Mouse (Mus musculus) kidney, adult 9 months (tissue): ENCODE data around the gene Pofut1.

ENCODE experiments used
- DNase-seq: peaks from one replicate; pipeline ENCODE4 v3.0.0; 2022

Pofut1 gene

DNA sequence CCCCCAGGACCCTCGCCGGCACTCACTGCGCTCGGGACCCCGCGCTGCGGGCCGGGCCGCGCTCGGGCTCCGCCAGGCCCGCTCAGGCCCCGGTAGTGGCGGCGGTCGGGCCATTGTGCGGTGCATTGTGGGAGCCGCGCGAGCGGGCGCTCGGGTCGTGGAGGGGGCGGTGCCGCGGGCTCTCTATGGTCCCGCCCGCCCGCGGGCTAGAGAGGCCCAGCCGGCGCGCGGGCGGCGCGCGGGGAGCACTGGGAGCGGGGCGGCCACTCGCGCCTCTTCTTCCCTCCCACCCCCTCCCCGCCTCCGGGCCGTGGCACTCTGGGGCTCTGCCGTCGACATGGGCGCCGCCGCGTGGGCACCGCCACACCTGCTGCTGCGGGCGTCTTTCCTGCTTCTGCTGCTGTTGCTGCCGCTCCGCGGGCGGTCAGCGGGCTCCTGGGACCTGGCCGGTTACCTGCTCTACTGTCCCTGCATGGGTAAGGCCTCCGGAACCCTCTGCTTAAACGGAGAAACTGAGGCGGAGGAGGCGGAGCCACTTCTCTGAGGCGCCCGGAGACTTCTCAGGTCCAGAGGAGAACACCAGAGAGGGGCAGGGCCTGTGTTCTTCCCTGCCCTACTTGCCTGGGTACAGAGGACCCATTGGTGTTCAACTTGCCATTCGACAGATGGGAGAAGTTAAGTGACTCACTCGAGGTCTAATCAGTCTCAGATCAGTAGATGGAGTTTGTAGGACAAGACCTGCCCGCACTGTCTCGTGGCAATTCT, at the start of gene Pofut1, which contains the start of gene Plagl2:
TSS of gene Pofut1 (plus strand) at position 284 of the 765 bp plus-strand sequence.
TSS of gene Plagl2 (minus strand) at position 177 of the 765 bp plus-strand sequence.
- DNase-seq = peak; percentile 90

GRCm38 (mm10) chr2:153194255-153194654, 47.1 kb upstream of the Pofut1 start:
- DNase-seq = no peak

DNA sequence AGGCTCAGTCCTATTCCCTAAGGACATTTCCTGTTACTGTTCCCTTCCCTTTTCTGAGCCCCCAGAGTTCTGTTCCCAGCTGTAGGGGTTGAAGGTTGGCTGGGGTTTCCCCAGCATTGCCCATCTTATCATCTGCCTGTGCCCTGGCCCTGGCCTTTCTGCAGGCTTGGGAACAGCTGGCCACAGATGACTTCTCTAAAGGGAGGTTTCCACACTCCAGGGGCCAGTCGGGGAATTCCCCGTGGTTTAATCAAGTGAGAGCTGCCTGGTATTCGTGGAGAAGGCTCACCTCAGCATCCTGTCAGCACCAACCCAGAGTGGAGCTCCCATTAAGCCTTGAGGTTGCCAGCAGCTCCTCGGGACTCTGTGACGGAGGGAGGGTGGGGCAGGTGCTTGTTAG, 42.8 kb upstream of the Pofut1 start:
- DNase-seq = no peak

DNA sequence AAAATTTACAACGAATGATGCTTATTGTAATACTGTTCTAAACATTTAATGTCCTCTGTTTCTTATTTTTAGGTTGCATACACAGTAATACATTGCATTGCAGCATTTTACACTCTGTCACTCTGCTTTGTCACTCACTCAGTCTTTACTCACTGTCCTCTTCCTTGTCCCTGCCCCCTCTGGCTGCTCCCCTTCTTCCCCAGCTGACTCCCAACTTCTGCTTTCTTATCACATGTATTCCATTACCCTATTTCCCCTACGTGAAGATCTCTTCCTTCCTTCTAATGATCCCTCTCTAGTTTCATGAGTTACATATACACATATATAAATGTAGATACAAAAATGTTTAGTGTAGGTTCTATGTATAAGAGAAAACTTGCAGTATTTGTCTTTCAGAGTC, 42.2 kb upstream of the Pofut1 start:
- no peak for DNase-seq

DNA sequence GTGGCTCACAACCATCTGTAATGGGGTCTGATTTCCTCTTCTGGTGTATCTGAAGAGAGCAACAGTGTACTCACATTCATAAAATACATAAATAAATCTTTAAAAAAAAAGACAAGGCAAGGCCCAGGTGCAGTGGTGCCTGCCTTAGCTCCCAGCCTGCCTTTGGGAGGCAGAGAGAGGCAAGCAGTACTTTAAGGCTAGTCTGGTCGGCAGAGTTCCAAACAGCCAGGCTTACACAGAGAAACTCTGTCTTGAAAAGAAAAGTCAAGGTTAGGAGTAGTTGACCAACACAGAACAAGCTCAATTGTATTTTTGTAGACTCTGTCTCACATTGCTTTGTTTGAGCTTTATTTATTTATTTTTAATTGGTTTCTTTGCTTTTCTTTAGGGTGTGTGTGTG, 38.6 kb upstream of the Pofut1 start:
- DNase-seq = no peak

- no peak for DNase-seq
These were observed 33.2 kb upstream of the Pofut1 start for GRCm38 (mm10) chr2:153208149-153208548.

DNA sequence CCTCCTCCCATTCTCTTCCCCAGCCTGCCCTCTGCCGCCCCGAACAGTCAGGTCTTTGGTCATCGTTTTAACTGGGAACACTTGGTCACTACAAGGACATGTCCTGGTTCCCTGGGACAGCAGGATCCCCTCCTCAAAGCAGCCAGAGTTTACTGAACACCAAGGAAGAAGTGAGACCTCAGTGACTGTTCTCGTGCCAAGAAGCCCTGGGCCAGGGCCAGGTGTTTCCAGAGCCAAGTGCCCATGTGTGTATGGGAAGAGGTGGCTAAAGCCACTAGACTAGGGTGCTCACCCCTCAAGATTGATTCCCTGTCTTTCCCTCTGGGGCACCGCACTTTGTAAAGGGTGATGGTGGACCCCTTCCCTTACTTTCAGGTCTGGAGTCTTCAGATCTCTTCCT, 32.0 kb upstream of the Pofut1 start:
- no peak for DNase-seq

DNA sequence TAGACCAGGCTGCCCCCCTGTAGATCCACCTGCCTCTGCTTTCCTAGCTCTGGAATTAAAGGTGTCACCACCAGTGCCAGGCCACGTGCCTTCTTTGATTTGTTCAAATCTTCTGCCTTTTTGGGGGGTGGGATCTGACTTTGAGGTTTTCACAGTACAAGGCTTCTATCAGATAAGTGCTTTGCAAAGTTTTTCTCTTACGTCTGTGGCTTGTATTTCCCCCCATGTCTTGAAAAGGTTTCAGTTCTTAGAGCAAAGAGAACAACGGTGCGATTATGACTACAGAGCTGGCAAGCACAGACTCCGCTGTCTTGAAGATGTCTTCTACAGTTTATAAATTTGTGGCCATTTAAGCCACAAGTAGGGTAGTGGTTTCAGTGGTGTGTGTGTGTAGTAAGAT, 29.9 kb upstream of the Pofut1 start:
- no peak for DNase-seq

GRCm38 (mm10) chr2:153213351-153213750, 28.0 kb upstream of the Pofut1 start:
- DNase-seq = no peak

DNA sequence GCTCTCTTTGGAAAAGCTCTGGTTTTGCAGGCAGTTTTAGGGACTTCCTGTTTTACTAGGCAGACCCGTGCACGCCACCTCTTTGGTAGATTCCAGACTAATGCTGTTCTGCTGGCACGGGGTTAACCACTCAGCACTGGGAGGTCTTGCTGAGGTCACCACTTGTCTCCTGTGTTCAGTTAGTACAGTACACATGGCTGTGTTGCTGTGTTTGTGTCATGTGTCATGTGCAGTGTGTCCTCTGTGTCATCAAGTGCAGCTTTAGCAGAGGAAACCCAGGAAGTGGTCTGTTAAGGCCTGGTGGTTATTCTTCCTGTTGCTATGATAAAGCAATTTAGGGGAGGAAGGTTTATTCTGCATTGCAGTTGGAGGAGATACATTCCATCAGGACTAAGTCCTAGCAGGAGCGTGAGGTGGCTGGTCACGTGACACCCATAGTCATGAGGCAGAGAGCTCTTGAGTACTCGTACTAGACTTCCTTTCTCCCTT, 26.5 kb upstream of the Pofut1 start:
- no peak for DNase-seq

- DNase-seq = no peak
These were observed 25.9 kb upstream of the Pofut1 start for GRCm38 (mm10) chr2:153215421-153215820.

DNA sequence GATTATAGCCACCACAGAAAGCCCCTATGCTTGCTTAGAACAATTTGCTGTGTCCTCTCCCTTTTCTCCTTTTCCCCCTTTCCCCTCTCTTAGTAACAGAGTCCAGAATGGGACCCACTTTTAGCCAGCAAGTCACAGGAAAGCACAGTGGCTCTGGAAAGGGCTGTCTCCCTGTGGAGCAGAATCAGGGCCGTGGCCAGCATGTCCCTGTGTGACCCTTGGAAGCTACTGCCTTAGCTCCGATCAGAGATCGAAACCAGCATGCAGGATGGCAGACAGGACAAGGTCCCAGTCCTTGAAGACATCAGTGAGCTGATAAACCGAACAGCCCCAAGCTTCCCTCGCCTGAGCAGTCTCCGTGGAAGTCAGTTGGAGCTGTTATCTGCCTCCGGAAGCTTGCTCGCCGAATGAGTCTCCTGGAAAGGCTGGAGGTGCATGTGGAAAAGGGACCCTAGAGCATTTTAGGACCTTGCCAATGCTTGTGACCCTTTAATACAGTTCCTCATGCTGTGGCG, 23.4 kb upstream of the Pofut1 start:
- no peak for DNase-seq

DNA sequence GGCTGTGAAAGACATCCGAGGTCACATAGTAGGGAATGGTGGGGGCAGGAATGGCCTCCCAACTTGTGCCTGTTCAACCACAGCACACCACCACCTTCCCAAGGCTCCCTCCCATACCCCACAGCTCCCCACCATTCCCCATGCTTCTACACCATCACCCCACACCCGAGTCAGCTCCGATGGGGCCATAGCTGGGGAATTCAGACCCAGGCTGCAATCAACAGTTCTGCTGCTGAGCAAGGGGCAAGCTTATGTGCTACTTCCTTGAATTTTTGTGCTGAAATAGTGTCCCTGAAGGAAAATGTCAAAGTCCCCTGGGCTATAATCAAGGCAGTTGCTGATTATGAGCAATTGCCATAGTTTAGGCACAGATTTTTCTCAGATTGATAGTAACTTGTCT, 22.8 kb upstream of the Pofut1 start:
- DNase-seq = no peak

GRCm38 (mm10) chr2:153221620-153222019, 19.7 kb upstream of the Pofut1 start:
- DNase-seq = no peak

GRCm38 (mm10) chr2:153222130-153222529, 19.2 kb upstream of the Pofut1 start:
- DNase-seq = no peak

DNA sequence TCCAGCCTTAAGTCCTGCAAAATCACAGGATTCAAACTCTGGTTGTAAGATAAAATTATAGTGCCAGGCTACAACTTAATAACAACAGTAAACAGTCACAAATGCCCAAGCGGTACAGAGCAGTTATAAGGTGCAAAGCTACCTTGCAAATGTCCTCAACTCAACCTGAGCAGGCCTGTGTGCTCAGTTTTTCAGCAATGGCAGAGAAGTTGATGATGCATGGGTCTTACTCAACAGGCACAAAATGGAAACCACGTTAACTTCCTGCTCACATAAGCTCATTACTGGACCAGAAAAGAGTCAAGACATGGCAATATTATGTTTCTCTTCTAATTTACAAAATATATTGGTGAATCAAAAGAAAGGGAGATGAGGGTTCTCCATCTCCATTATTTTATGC, 18.8 kb upstream of the Pofut1 start:
- no peak for DNase-seq

GRCm38 (mm10) chr2:153224946-153225594, 16.3 kb upstream of the Pofut1 start, which contains the start of gene Tspyl3:
TSS of gene Tspyl3 (minus strand) at chr2:153225441.
- no peak for DNase-seq

- DNase-seq = no peak
These were observed 15.8 kb upstream of the Pofut1 start for GRCm38 (mm10) chr2:153225595-153225953.

DNA sequence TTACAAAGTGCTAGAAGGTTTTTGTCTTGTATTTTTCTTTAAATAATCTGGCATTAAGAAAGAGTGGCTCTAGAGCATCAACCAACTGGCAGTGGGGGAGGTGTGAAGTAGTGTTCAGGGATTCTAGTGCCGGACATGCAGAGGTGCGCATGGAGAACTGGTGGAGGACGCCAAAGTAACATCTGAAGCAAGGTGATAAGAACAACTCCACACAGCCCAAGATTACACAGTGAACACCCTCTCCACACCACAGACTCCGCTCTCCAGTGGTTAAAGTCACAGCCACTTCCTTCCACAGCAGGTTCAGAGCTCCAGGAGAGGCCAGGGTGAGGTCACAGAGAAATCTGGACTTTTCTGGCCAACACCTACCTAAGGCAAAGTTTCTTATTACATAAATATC, 13.4 kb upstream of the Pofut1 start:
- DNase-seq = no peak

- DNase-seq = no peak
These were observed 12.8 kb upstream of the Pofut1 start for GRCm38 (mm10) chr2:153228523-153228922.

DNA sequence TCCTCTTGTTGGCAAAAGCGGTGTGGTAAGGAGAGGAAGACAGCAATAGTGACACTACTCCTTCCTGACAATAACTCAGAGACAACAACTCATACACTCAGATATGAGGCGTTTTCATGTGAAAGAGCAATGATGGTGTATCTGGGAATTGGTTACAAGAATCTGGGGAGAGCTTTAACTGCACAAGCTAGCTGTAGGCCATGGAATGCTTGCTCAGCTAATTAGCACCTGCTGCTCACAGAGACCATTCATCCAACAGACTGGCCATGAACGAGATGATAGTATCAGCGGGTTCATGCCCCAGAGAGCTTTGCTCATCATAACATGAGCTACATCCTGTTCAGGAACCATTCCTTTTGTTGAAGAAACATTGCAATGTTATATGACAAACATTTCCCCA, 4.1 kb upstream of the Pofut1 start:
- no peak for DNase-seq

- no peak for DNase-seq
These were observed 3.4 kb upstream of the Pofut1 start for GRCm38 (mm10) chr2:153237891-153238290.

GRCm38 (mm10) chr2:153238406-153238805, 2.9 kb upstream of the Pofut1 start:
- no peak for DNase-seq
